8 mouse cellular contexts compared by ENCODE assay signal in the genomic region with DNA sequence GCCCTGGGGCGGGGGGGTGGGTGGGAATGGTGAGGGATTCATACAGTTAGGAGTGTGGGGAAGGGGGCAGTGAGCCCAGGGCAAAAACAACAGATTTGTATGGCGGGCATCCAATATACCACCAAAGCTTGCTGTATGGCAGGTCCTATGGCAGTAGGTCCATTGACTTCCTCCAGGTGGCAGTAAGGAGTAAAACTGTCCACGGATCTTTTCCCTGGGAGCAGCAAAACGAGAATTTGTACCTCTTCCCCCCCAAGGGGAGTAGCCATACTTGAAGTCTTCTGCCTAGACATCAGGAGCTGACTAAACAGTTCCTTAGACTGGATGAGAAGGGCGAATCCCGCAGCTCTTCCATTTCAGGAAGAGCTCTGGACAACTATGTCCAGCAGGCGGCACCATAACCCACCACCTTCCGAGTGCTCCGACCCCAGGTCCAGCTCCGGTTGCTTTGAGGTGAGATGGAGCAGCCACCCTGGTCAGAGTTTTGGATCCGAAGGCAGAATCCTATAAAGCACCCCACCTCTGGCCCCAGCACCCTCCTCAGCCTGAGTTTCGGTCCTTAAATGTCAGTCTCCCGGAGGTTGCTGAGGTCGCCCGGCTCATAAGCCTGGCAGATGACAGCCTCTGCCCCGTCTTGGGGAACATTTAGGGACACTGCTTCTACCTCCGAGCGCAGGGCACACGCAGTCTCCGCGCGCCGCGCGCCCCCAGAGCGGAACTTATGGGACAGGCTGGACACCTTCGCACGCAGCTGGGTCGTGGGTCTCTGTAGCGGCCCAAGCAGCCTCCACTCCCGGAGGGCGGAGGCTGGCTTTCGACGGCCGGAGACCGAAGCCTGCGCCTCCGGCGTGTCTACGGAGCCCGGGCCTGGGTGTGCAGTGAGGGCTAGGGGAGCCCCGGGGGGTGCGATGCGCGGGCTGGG. TPM values are rescaled to one million over a fixed set of nuclear protein-coding genes. Genes with fewer than 3 reads are reported as not detected.
A peak's percentile ranks its signal among the peaks of the same experiment; 100 is the strongest.
DNase-seq lines count a peak whose midpoint lies in the region; ATAC-seq and TF ChIP-seq lines count a peak whose summit lies in the region.

No protein-coding gene starts in this region.

- no peak overlapping the region for H3K27ac ChIP-seq in liver, embryonic 11.5 days (ENCODE audit: low read depth, low read length)
- H3K27ac ChIP-seq in midbrain, postnatal 0 days (ENCODE audit: low read depth, low read length): no peak overlapping the region
- no peak overlapping the region for H3K27ac ChIP-seq in testis, adult 2 months (ENCODE audit: control insufficient read depth, insufficient read depth, low read depth, low read length)

- peak; percentile 75 for TF ChIP-seq CTCF in midbrain, postnatal 0 days (IDR thresholded peaks at IDR 0.05)
- peak; percentile 53 for TF ChIP-seq CTCF in testis, adult 2 months (IDR thresholded peaks at IDR 0.05; ENCODE audit: control insufficient read depth, insufficient read depth, insufficient replicate concordance, low read depth, low read length)

- no peaks in the 10 kb centered on the region for H3K36me3 ChIP-seq in liver, embryonic 11.5 days (ENCODE audit: control insufficient read depth, insufficient read depth, low read length)
- H3K36me3 ChIP-seq in midbrain, postnatal 0 days (ENCODE audit: insufficient read depth, low read length): no peaks in the 10 kb centered on the region
- no peaks in the 10 kb centered on the region for H3K36me3 ChIP-seq in testis, adult 2 months (ENCODE audit: control insufficient read depth, insufficient read depth, low read length)

- no peak; the same call in 1 of the 2 replicates for ATAC-seq in liver, embryonic 11.5 days (replicated peaks; ENCODE audit: low FRiP score)
- peak; percentile 41; the same call in 1 of the 2 replicates for ATAC-seq in midbrain, postnatal 0 days (ENCODE audit: low FRiP score)

- H3K4me1 ChIP-seq in liver, embryonic 11.5 days (replicated peaks; ENCODE audit: control insufficient read depth, insufficient read depth, low read length): no peaks in the 10 kb centered on the region; the same call in 1 of the 2 replicates
- peaks cover 7% of the 10 kb centered on the region for H3K4me1 ChIP-seq in midbrain, postnatal 0 days (ENCODE audit: insufficient read depth, low read length)
- H3K4me1 ChIP-seq in testis, adult 2 months (ENCODE audit: control insufficient read depth, insufficient read depth, low read length): peaks cover 10% of the 10 kb centered on the region

- H3K27me3 ChIP-seq in liver, embryonic 11.5 days (replicated peaks; ENCODE audit: control insufficient read depth, insufficient read depth, low read length): peaks cover 46% of the 10 kb centered on the region
- H3K27me3 ChIP-seq in midbrain, postnatal 0 days (ENCODE audit: insufficient read depth, low read length): peaks cover 25% of the 10 kb centered on the region
- H3K27me3 ChIP-seq in testis, adult 2 months (ENCODE audit: control insufficient read depth, insufficient read depth, low read length): no peaks in the 10 kb centered on the region

- WGBS in liver, embryonic 11.5 days: 3% methylated on average over 45 of the region's 45 CpGs
- WGBS in midbrain, postnatal 0 days: 2% methylated on average over 45 of the region's 45 CpGs

- H3K4me3 ChIP-seq in liver, embryonic 11.5 days (ENCODE audit: low read depth, low read length): peak overlapping the region; percentile 45
- peak overlapping the region; percentile 42 for H3K4me3 ChIP-seq in midbrain, postnatal 0 days (ENCODE audit: low read depth, low read length)
- H3K4me3 ChIP-seq in testis, adult 2 months (ENCODE audit: control insufficient read depth, low read depth, low read length): peak overlapping the region; percentile 72

- DNase-seq in B cell, adult 2 months: peak; percentile 62 to 71
- DNase-seq in T-cell, adult 2 months (ENCODE audit: low spot score): peak; percentile 52
- DNase-seq in embryo, embryonic 10.5 days (ENCODE audit: low spot score): peak; percentile 82
- DNase-seq in heart, adult 18-20 months: peak; percentile 59 to 85
- DNase-seq in kidney, adult 11 months: peak; percentile 21
- peak; percentile 73 for DNase-seq in liver, embryonic 11.5 days (ENCODE audit: low spot score)
- DNase-seq in midbrain, postnatal 0 days (ENCODE audit: low spot score): peak; percentile 72

- peak; percentile 36; the same call in 1 of the 2 replicates for TF ChIP-seq POLR2A in testis, adult 2 months (IDR thresholded peaks at IDR 0.05; ENCODE audit: control insufficient read depth, low read depth, low read length)

- no peaks in the 10 kb centered on the region for H3K9me3 ChIP-seq in liver, embryonic 11.5 days (ENCODE audit: control insufficient read depth, low read length)
- H3K9me3 ChIP-seq in midbrain, postnatal 0 days (ENCODE audit: low read length): no peaks in the 10 kb centered on the region

- no peak overlapping the region for H3K9ac ChIP-seq in liver, embryonic 11.5 days (ENCODE audit: low read depth, low read length)
- peak overlapping the region; percentile 42; the same call in 1 of the 2 replicates for H3K9ac ChIP-seq in midbrain, postnatal 0 days (replicated peaks; ENCODE audit: low read length, poor library complexity, severe bottlenecking)

- peak overlapping the region; percentile 74 for H3K4me2 ChIP-seq in liver, embryonic 11.5 days
- H3K4me2 ChIP-seq in midbrain, postnatal 0 days (ENCODE audit: low read depth, low read length, poor library complexity, severe bottlenecking): peak overlapping the region; percentile 77

RNA-seq across cellular contexts. Expression of a gene that starts 16.4 kb away (rescaled TPM):
- 1 to 10 TPM; 3.4 to 4.1 TPM for total RNA-seq in heart, adult 18-20 months (2021)
- 1.1 and 1.5 TPM in 2 replicates for polyA plus RNA-seq in liver, embryonic 11.5 days (2014; fragmentation: Nextera tagmentation; extraction: Ambion mirVana)
- 0.44 and 0.71 TPM in 2 replicates for total RNA-seq in midbrain, postnatal 0 days (2014; rRNA removed)
- 0.10 and 0.34 TPM in 2 replicates for polyA plus RNA-seq in midbrain, postnatal 0 days (2015; fragmentation: Nextera tagmentation; extraction: Ambion mirVana)
- polyA plus RNA-seq in testis, adult 2 months (2012; rRNA removed): 3.8 and 4.3 TPM in 2 replicates

RNA-seq across cellular contexts. Expression of a gene that starts 54.4 kb away (rescaled TPM):
- total RNA-seq in heart, adult 18-20 months (2021): 10 to 100 TPM; 19.4 to 23.3 TPM
- polyA plus RNA-seq in liver, embryonic 11.5 days (2014; fragmentation: Nextera tagmentation; extraction: Ambion mirVana): 36.3 and 44.9 TPM in 2 replicates
- 77.6 and 84.2 TPM in 2 replicates for total RNA-seq in midbrain, postnatal 0 days (2014; rRNA removed)
- polyA plus RNA-seq in midbrain, postnatal 0 days (2015; fragmentation: Nextera tagmentation; extraction: Ambion mirVana): 65.6 and 73.6 TPM in 2 replicates
- 19.2 and 22.2 TPM in 2 replicates for polyA plus RNA-seq in testis, adult 2 months (2012; rRNA removed)

Comparison
In these comparisons a context has a peak if more than half of its experiments do, and no peak if none do; other contexts are left out.
1. DNase-seq: peak in every context shown above with its lines; median percentile 82 in embryo, embryonic 10.5 days; 73 in liver, embryonic 11.5 days; 72 in heart, adult 18-20 months; 72 in midbrain, postnatal 0 days; 66 in B cell, adult 2 months; 52 in T-cell, adult 2 months; 21 in kidney, adult 11 months.